Mouse (Mus musculus): Measurements from ENCODE around the gene Sh3d21. TPM values are rescaled to one million over a fixed set of nuclear protein-coding genes. Genes with fewer than 3 reads are reported as not detected.

Gene Sh3d21
- total and polyA plus RNA-seq, 2 experiments from 2014 or later, result 1.7 to 2.1 TPM

DNA sequence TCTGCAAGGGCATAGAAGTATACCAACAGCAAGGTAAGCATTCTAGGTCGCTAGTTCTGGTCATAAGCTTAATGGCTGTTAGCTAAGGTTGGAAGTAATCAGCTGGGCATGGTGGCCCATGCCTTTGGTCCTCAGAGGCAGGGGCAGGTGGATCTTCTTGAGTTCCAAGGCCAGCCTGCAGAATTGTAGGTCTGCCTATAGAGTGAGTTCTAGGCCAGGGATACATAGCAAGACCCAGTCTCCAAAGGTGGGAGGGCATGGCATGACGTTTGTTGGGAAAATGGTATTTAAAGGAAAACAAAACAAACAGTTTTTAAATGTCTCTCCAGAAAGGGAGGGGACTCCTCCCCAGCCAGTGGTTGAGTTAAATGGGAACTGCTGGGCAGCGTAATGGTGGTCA, 62.5 kb downstream of the Sh3d21 start:
- DNase-seq (no peak), ATAC-seq (no peak)
- TF ChIP-seq CTCF (IDR thresholded peaks at IDR 0.05; ENCODE audit: low read depth), result no peak
- Histone ChIP-seq H3K9ac (no peak overlapping the region), H3K27ac (ENCODE audit: low read depth, low read length) (no peak overlapping the region), H3K36me3 (ENCODE audit: insufficient read depth) (no peaks in the 10 kb centered on the region), H3K27me3 (ENCODE audit: insufficient read depth, low read length) (no peaks in the 10 kb centered on the region), H3K9me3 (ENCODE audit: low read length) (no peaks in the 10 kb centered on the region), H3K4me2 (ENCODE audit: low read depth) (no peak overlapping the region), H3K4me1 (ENCODE audit: insufficient read depth) (peaks cover 27% of the 10 kb centered on the region), H3K4me3 (ENCODE audit: low read depth, low read length) (no peak overlapping the region)
- WGBS, result 89% methylated on average over 3 of the region's 3 CpGs

Other genes starting within 250 kb of the Sh3d21 start
- gene Csf3r, start 138.9 kb downstream of the Sh3d21 start, total RNA-seq (2014; rRNA removed), result 0.43 and 1.3 TPM in 2 replicates
- 0.38 and 0.77 TPM in 2 replicates for gene Csf3r, start 138.9 kb downstream of the Sh3d21 start, polyA plus RNA-seq (2015; fragmentation: Nextera tagmentation; extraction: Ambion mirVana)
- 52.1 and 58.2 TPM in 2 replicates for gene Mrps15, start 116.6 kb downstream of the Sh3d21 start, total RNA-seq (2014; rRNA removed)
- 116 and 120 TPM in 2 replicates for gene Mrps15, start 116.6 kb downstream of the Sh3d21 start, polyA plus RNA-seq (2015; fragmentation: Nextera tagmentation; extraction: Ambion mirVana)
- 30.8 and 32.8 TPM in 2 replicates for gene Oscp1, start 104.9 kb downstream of the Sh3d21 start, total RNA-seq (2014; rRNA removed)
- 37.4 and 43.7 TPM in 2 replicates for gene Oscp1, start 104.9 kb downstream of the Sh3d21 start, polyA plus RNA-seq (2015; fragmentation: Nextera tagmentation; extraction: Ambion mirVana)
- 36.1 and 37.1 TPM in 2 replicates for gene Lsm10, start 66.9 kb downstream of the Sh3d21 start, total RNA-seq (2014; rRNA removed)
- 54.5 and 59.5 TPM in 2 replicates for gene Lsm10, start 66.9 kb downstream of the Sh3d21 start, polyA plus RNA-seq (2015; fragmentation: Nextera tagmentation; extraction: Ambion mirVana)
- gene Stk40, start 59.5 kb downstream of the Sh3d21 start, total RNA-seq (2014; rRNA removed), result 11.7 and 19.6 TPM in 2 replicates
- 13.3 and 14.9 TPM in 2 replicates for gene Stk40, start 59.5 kb downstream of the Sh3d21 start, polyA plus RNA-seq (2015; fragmentation: Nextera tagmentation; extraction: Ambion mirVana)
- 12.9 and 14.4 TPM in 2 replicates for gene Eva1b, start 15.7 kb downstream of the Sh3d21 start, total RNA-seq (2014; rRNA removed)
- 10.6 and 12.6 TPM in 2 replicates for gene Eva1b, start 15.7 kb downstream of the Sh3d21 start, polyA plus RNA-seq (2015; fragmentation: Nextera tagmentation; extraction: Ambion mirVana)
- 113 and 165 TPM in 2 replicates for gene Thrap3, start 39.3 kb upstream of the Sh3d21 start, total RNA-seq (2014; rRNA removed)
- gene Thrap3, start 39.3 kb upstream of the Sh3d21 start, polyA plus RNA-seq (2015; fragmentation: Nextera tagmentation; extraction: Ambion mirVana), result 92.4 and 111 TPM in 2 replicates
- 105 and 115 TPM in 2 replicates for gene Map7d1, start 92.9 kb upstream of the Sh3d21 start, total RNA-seq (2014; rRNA removed)
- 63.6 and 71.1 TPM in 2 replicates for gene Map7d1, start 92.9 kb upstream of the Sh3d21 start, polyA plus RNA-seq (2015; fragmentation: Nextera tagmentation; extraction: Ambion mirVana)
- 143 TPM in 2 replicates for gene Trappc3, start 98.8 kb upstream of the Sh3d21 start, total RNA-seq (2014; rRNA removed)
- 199 and 202 TPM in 2 replicates for gene Trappc3, start 98.8 kb upstream of the Sh3d21 start, polyA plus RNA-seq (2015; fragmentation: Nextera tagmentation; extraction: Ambion mirVana)
- gene Col8a2, start 123.3 kb upstream of the Sh3d21 start, total RNA-seq (2014; rRNA removed), result 6.5 and 11.6 TPM in 2 replicates
- 2.5 and 3.0 TPM in 2 replicates for gene Col8a2, start 123.3 kb upstream of the Sh3d21 start, polyA plus RNA-seq (2015; fragmentation: Nextera tagmentation; extraction: Ambion mirVana)
- 72.1 and 74.8 TPM in 2 replicates for gene Adprhl2, start 158.2 kb upstream of the Sh3d21 start, total RNA-seq (2014; rRNA removed)
- gene Adprhl2, start 158.2 kb upstream of the Sh3d21 start, polyA plus RNA-seq (2015; fragmentation: Nextera tagmentation; extraction: Ambion mirVana), result 77.8 and 83.3 TPM in 2 replicates
- 2.1 and 3.4 TPM in 2 replicates for gene Tekt2, start 162.2 kb upstream of the Sh3d21 start, total RNA-seq (2014; rRNA removed)
- gene Tekt2, start 162.2 kb upstream of the Sh3d21 start, polyA plus RNA-seq (2015; fragmentation: Nextera tagmentation; extraction: Ambion mirVana), result 9.7 and 16.3 TPM in 2 replicates